Mouse (Mus musculus) G1E (cell line): ENCODE data around the gene Csf1. TPM values are rescaled to one million over a fixed set of nuclear protein-coding genes. Genes with fewer than 3 reads are reported as not detected.
A peak's percentile ranks its signal among the peaks of the same experiment; 100 is the strongest.

Source experiments
- ATAC-seq: 2 replicates; pipeline ENCODE4 v1.8.0; 2016; ENCODE audit warnings: mild to moderate bottlenecking; ENCODE audit not compliant: insufficient number of reproducible peaks, poor library complexity, low FRiP score, severe bottlenecking; ENCODE audit errors: extremely low read depth
- DNase-seq: peaks from one replicate; pipeline ENCODE4 v3.0.0; 2012; ENCODE audit warnings: low spot score
- H3K27me3 ChIP-seq: 2 replicates; pipeline ENCODE4 v1.6.1; 2012; ENCODE audit warnings: mild to moderate bottlenecking, low read length, inconsistent platforms; ENCODE audit not compliant: insufficient read depth
- H3K36me3 ChIP-seq: replicated peaks from 2 replicates; pipeline ENCODE3; 2012; ENCODE audit warnings: mild to moderate bottlenecking, inconsistent platforms
- H3K4me1 ChIP-seq: 2 replicates; pipeline ENCODE4 v1.6.1; 2012; ENCODE audit warnings: low read depth, low read length, inconsistent platforms, mixed read lengths; ENCODE audit not compliant: insufficient read depth
- H3K4me3 ChIP-seq: 2 replicates; pipeline ENCODE4 v1.5.1; 2012; ENCODE audit warnings: low read depth, mild to moderate bottlenecking, inconsistent platforms, low read length, moderate library complexity, mixed read lengths
- H3K9me3 ChIP-seq: replicated peaks from 2 replicates; pipeline ENCODE4 v1.6.1; 2012; ENCODE audit warnings: inconsistent platforms
- CTCF ChIP-seq: IDR thresholded peaks from 2 replicates; pipeline ENCODE4 v1.5.1; 2012; ENCODE audit warnings: low read depth, low read length, inconsistent platforms, mixed read lengths
- GATA1 ChIP-seq: IDR thresholded peaks from 2 replicates; pipeline ENCODE4 v1.6.1; 2012; ENCODE audit warnings: borderline replicate concordance, low read length, inconsistent platforms, mixed read lengths
- GATA2 ChIP-seq: IDR thresholded peaks from 2 replicates; pipeline ENCODE4 v1.6.1; 2012; ENCODE audit warnings: low read depth, low read length, inconsistent platforms, borderline replicate concordance
- POLR2AphosphoS5 ChIP-seq: IDR thresholded peaks from 2 replicates; pipeline ENCODE4 v1.6.1; 2012; ENCODE audit warnings: low read depth, low read length, inconsistent platforms; ENCODE audit not compliant: insufficient replicate concordance
- TAL1 ChIP-seq: conservative IDR thresholded peaks from 2 replicates; pipeline ENCODE4 v1.6.1; 2012; ENCODE audit warnings: low read depth, low read length, inconsistent platforms, mixed read lengths
- polyA plus RNA-seq: library from polyadenylated mRNA; stranded (reverse); fragments of >175 nt; gene quantifications from 2 replicates; pipeline ENCODE4 v1.2.3, GENCODE M21; 2012
- total RNA-seq, 2 experiments: library from RNA; stranded (forward) in 1 of 2; stranded (reverse) in 1 of 2; fragments of 200-1000 nt in 1 of 2; fragments of >200 nt in 1 of 2; fragmentation: Nextera tagmentation in 1 of 2; gene quantifications; 2 replicates each; pipeline ENCODE4 v1.2.3; 2014 to 2017

Gene Csf1
- total and polyA plus RNA-seq, 3 experiments = 0.03 to 0.11 TPM; not detected in 1

GRCm38 (mm10) chr3:107798946-107799345 lies 38.7 kb upstream of the Csf1 start:
- DNase-seq = no peak
- Histone ChIP-seq H3K4me1 (no peaks in the 10 kb centered on the region), H3K27me3 (peaks cover 27% of the 10 kb centered on the region), H3K9me3 (no peaks in the 10 kb centered on the region), H3K36me3 (no peaks in the 10 kb centered on the region), H3K4me3 (no peak overlapping the region)
- ATAC-seq = no peak
- TF ChIP-seq CTCF = no peak
- no peak for TF ChIP-seq GATA2
- no peak for TF ChIP-seq GATA1
- no peak for TF ChIP-seq POLR2AphosphoS5

- ATAC-seq = peak; percentile 94
- DNase-seq = no peak
- TF ChIP-seq POLR2AphosphoS5 (no peak), GATA1 (no peak), GATA2 (no peak), TAL1 (no peak), CTCF (no peak)
Measured at GRCm38 (mm10) chr3:107796191-107796983, 36.1 kb upstream of the Csf1 start.

GRCm38 (mm10) chr3:107794890-107795289 lies 34.6 kb upstream of the Csf1 start:
- ATAC-seq (no peak), DNase-seq (no peak)
- peaks cover 45% of the 10 kb centered on the region for H3K27me3 ChIP-seq
- no peaks in the 10 kb centered on the region for H3K9me3 ChIP-seq
- H3K4me3 ChIP-seq = no peak overlapping the region
- TF ChIP-seq POLR2AphosphoS5 (no peak), GATA2 (no peak), TAL1 (no peak), GATA1 (no peak)
- H3K36me3 ChIP-seq = no peaks in the 10 kb centered on the region
- no peaks in the 10 kb centered on the region for H3K4me1 ChIP-seq

More at GRCm38 (mm10) chr3:107796191-107796983, 36.1 kb upstream of the Csf1 start:
- Histone ChIP-seq H3K36me3 (no peaks in the 10 kb centered on the region), H3K9me3 (no peaks in the 10 kb centered on the region), H3K4me3 (no peak overlapping the region), H3K4me1 (no peaks in the 10 kb centered on the region), H3K27me3 (peaks cover 35% of the 10 kb centered on the region)

- peaks cover 56% of the 10 kb centered on the region for H3K27me3 ChIP-seq
- no peaks in the 10 kb centered on the region for H3K36me3 ChIP-seq
- ATAC-seq (no peak), DNase-seq (no peak)
- TF ChIP-seq POLR2AphosphoS5 = no peak
- no peaks in the 10 kb centered on the region for H3K9me3 ChIP-seq
- no peak overlapping the region for H3K4me3 ChIP-seq
- H3K4me1 ChIP-seq = no peaks in the 10 kb centered on the region
Measured at GRCm38 (mm10) chr3:107793300-107794201, 33.3 kb upstream of the Csf1 start.

GRCm38 (mm10) chr3:107792736-107793135 lies 32.5 kb upstream of the Csf1 start:
- no peak for ATAC-seq
- TF ChIP-seq TAL1 (no peak), GATA1 (no peak), GATA2 (no peak), CTCF (no peak), POLR2AphosphoS5 (no peak)
- H3K36me3 ChIP-seq = no peaks in the 10 kb centered on the region
- no peak for DNase-seq
- no peak overlapping the region for H3K4me3 ChIP-seq
- peaks cover 59% of the 10 kb centered on the region for H3K27me3 ChIP-seq
- no peaks in the 10 kb centered on the region for H3K4me1 ChIP-seq
- no peaks in the 10 kb centered on the region for H3K9me3 ChIP-seq

- TF ChIP-seq GATA2 = no peak
- H3K9me3 ChIP-seq = no peaks in the 10 kb centered on the region
- ATAC-seq (no peak), DNase-seq (no peak)
- H3K4me1 ChIP-seq = no peaks in the 10 kb centered on the region
- H3K36me3 ChIP-seq = no peaks in the 10 kb centered on the region
- H3K27me3 ChIP-seq = peaks cover 63% of the 10 kb centered on the region
- no peak overlapping the region for H3K4me3 ChIP-seq
Measured at GRCm38 (mm10) chr3:107790766-107791303, 30.6 kb upstream of the Csf1 start.
